Mouse (Mus musculus) limb, embryonic 13.5 days (tissue): Measurements from ENCODE around the gene Vangl2. TPM values are rescaled to one million over a fixed set of nuclear protein-coding genes. Genes with fewer than 3 reads are reported as not detected.

Experiments
- ATAC-seq: fragments of 200-750 bp; cut with Nextera tagmentation; 2 replicates; pipeline ENCODE4 v1.8.0; 2017; ENCODE audit warnings: low read depth, moderate number of reproducible peaks, moderate TSS enrichment; ENCODE audit not compliant: low FRiP score
- H3K27ac ChIP-seq: fragments of 300-500 bp; sonication (generic); 2 replicates; pipeline ENCODE4 v1.5.1; 2015; ENCODE audit warnings: inconsistent platforms, mild to moderate bottlenecking, moderate library complexity
- H3K27me3 ChIP-seq: fragments of 300-500 bp; sonication (generic); 2 replicates; pipeline ENCODE4 v1.6.1; 2015; ENCODE audit warnings: mild to moderate bottlenecking, inconsistent platforms
- H3K36me3 ChIP-seq: fragments of 300-500 bp; sonication (generic); 2 replicates; pipeline ENCODE4 v1.6.1; 2015; ENCODE audit warnings: inconsistent platforms, mild to moderate bottlenecking, moderate library complexity
- H3K4me1 ChIP-seq: fragments of 300-500 bp; sonication (generic); 2 replicates; pipeline ENCODE4 v1.6.1; 2015; ENCODE audit warnings: inconsistent platforms
- H3K4me2 ChIP-seq: fragments of 300-500 bp; sonication (generic); replicated peaks from 2 replicates; pipeline ENCODE4 v1.6.1; 2015; ENCODE audit warnings: inconsistent platforms, mild to moderate bottlenecking, moderate library complexity
- H3K4me3 ChIP-seq: fragments of 300-500 bp; sonication (generic); 2 replicates; pipeline ENCODE4 v1.5.1; 2015; ENCODE audit warnings: moderate library complexity, mild to moderate bottlenecking, inconsistent platforms
- H3K9ac ChIP-seq: fragments of 300-500 bp; sonication (generic); 2 replicates; pipeline ENCODE4 v1.6.1; 2015; ENCODE audit warnings: mild to moderate bottlenecking, inconsistent platforms
- H3K9me3 ChIP-seq: fragments of 300-500 bp; sonication (generic); 2 replicates; pipeline ENCODE4 v1.6.1; 2016; ENCODE audit warnings: inconsistent platforms
- WGBS: fragments of 180-500 bp; shearing (Covaris S2); methylation state at CpG from one replicate; pipeline ENCODE4 v1.1.7; 2015; 5-methylcytosine and 5-hydroxymethylcytosine counted together
- polyA plus RNA-seq: library from polyadenylated mRNA; unstranded; fragments of >200 nt; fragmentation: Nextera tagmentation; extraction: Ambion mirVana; gene quantifications from 2 replicates; pipeline ENCODE4 v1.2.1, GENCODE M21; 2015

Gene Vangl2
- 20.7 and 20.8 TPM in 2 replicates for polyA plus RNA-seq

DNA sequence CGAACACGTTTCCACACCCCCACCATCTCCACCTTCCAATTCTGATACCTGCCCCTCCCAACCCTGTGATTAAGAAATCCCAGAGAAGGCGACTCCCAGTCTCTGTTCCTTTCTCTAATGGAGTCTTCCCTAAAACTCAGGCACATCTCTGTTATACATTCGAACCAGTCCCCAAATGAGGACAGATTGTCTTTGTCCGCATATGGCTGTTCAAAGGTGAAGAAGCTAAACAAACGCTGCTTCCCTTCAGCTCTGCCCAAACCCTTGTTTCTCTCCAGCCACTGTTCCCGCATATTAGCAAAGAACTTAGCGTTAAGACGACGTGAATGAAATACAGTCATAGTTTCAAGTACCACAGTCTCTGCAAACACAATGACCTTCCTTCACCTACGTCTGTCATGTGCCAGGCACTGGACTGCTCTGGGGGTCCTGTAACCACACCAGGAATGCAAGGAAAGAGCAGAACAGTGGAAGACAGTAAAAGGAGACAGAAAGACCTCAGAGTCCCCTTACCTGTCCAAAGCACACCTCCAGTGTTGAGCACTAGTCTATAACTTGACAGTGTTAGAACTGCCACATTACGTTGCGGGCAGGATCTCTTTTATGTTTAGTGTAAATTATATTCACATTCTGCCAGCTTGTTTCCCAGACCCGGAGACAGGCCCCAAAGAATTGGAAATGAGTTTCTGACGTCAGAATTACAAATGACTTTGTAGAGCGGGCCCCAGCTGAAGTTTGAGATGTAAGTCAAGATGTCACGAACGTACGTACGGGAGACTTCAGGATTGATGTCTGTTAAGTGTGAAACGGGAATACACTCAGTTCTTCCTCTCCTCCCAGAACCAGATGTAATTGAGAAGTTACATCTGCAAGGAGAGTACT lies at the start of gene Vangl2:
Gene Vangl2 (minus strand): TSS at position 51 of the 882 bp plus-strand sequence.
- Histone ChIP-seq H3K4me2 (peak within 1 kb of the TSS; percentile 67), H3K27ac (peak within 1 kb of the TSS; percentile 96)
- WGBS: 54% methylated on average over 21 of the region's 21 CpGs

DNA sequence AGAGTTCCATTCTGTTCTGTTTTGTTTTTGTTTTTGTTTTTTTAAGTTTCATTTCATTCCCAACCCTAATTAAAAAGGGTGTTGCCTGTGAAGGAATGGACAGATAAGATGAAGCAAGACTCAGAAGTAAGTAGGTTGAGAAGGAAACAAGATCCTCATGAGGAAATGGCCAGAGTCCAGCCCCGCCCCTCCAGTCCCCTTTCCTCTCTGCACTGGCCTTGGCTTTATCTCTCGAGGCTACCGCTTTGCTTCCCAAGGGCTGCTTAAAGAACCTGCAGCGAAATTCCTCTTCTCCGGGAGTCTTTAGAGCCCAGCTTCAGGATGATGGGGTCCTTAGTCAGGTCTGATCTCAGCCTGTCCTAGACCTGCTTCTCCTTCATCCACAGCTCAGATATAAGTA lies 49.7 kb upstream of the Vangl2 start:
- Histone ChIP-seq H3K36me3 (peaks cover 65% of the 10 kb centered on the region), H3K4me1 (peaks cover 5% of the 10 kb centered on the region; the same call in 1 of the 2 replicates), H3K4me3 (no peak overlapping the region), H3K4me2 (no peak overlapping the region), H3K9me3 (no peaks in the 10 kb centered on the region), H3K27me3 (no peaks in the 10 kb centered on the region), H3K27ac (no peak overlapping the region), H3K9ac (no peak overlapping the region)
- 82% methylated on average over 5 of the region's 5 CpGs for WGBS
- no peak for ATAC-seq

More for the DNA sequence above, at the start of gene Vangl2:
- H3K9me3 ChIP-seq: no peaks in the 10 kb centered on the region
- H3K27me3 ChIP-seq: no peaks in the 10 kb centered on the region
- peaks cover 7% of the 10 kb centered on the region; the same call in 1 of the 2 replicates for H3K36me3 ChIP-seq
- no peak for ATAC-seq
- peak within 1 kb of the TSS; percentile 95 for H3K9ac ChIP-seq
- H3K4me3 ChIP-seq: peak within 1 kb of the TSS; percentile 90
- H3K4me1 ChIP-seq: peaks cover 33% of the 10 kb centered on the region

DNA sequence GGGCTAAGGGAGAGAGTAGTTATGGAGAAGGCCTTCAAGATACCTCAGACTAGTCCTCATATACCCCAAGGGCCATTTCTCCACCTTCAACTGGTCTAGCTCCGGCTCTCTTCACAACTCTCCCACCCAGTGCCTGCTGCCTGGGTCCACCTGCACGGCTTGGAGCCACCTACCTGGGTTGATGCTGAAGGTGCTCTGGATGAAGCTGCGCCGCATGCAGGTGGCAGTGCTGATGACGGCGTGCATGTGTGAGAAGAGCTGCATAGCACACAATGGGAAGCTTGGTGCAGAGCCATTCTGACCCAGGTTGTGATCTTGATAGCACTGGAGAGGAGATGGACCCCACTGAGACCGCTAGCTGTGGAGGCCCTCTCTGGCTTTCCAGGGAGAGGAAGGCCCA lies 44.4 kb upstream of the Vangl2 start:
- peaks cover 96% of the 10 kb centered on the region for H3K36me3 ChIP-seq
- H3K4me3 ChIP-seq: no peak overlapping the region
- H3K9me3 ChIP-seq: no peaks in the 10 kb centered on the region
- ATAC-seq: no peak
- H3K4me1 ChIP-seq: no peaks in the 10 kb centered on the region
- no peaks in the 10 kb centered on the region for H3K27me3 ChIP-seq
- H3K27ac ChIP-seq: no peak overlapping the region
- 94% methylated on average over 7 of the region's 7 CpGs for WGBS
- H3K9ac ChIP-seq: no peak overlapping the region
- H3K4me2 ChIP-seq: no peak overlapping the region

DNA sequence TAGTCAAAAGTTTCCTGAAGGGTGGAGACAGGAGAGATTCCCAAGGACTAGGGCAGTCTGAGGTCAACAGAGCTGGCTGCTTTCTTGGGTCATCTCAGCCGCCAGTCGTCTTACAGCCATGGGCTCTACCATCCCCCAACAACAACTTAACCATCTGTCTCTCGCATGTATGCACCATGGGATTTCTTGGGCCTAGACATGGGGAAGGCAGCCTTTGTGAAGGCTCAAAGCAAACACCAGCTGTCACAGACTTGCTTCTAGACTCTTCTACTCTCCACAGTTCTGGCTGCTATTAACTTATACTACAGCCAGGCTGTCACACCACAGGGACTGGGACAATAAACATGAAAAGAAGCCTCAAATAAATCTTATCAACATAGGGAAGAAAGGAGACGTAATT lies 43.3 kb upstream of the Vangl2 start:
- H3K4me2 ChIP-seq: no peak overlapping the region
- H3K4me1 ChIP-seq: no peaks in the 10 kb centered on the region
- H3K36me3 ChIP-seq: peaks cover 100% of the 10 kb centered on the region
- ATAC-seq: no peak
- H3K9me3 ChIP-seq: no peaks in the 10 kb centered on the region
- no peaks in the 10 kb centered on the region for H3K27me3 ChIP-seq
- H3K4me3 ChIP-seq: no peak overlapping the region
- no peak overlapping the region for H3K27ac ChIP-seq
- H3K9ac ChIP-seq: no peak overlapping the region
- 74% methylated on average over 4 of the region's 4 CpGs for WGBS

DNA sequence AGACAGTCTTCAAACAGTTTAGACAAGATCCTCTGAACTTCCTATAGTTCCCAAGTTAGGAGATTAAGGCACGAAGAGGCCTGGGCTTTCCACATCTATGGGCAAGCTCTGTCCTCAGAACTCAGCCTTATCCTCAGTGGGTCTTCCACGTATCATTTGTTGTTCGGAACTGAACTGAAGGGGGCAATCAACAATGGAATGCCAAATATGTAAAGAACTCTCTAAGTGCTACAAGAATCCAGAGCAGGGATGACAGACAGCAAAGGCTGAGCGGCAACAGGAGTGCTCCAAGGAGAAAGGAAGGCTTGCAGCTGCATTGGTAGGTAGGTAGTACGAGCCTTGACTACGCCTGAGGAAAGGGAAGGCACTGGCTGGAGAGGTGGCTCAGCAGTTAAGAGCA lies 42.0 kb upstream of the Vangl2 start:
- Histone ChIP-seq H3K9ac (no peak overlapping the region), H3K36me3 (peaks cover 100% of the 10 kb centered on the region), H3K9me3 (no peaks in the 10 kb centered on the region), H3K4me1 (no peaks in the 10 kb centered on the region), H3K27me3 (no peaks in the 10 kb centered on the region), H3K4me3 (no peak overlapping the region), H3K27ac (no peak overlapping the region), H3K4me2 (no peak overlapping the region)
- WGBS: 64% methylated on average over 6 of the region's 6 CpGs
- no peak for ATAC-seq

DNA sequence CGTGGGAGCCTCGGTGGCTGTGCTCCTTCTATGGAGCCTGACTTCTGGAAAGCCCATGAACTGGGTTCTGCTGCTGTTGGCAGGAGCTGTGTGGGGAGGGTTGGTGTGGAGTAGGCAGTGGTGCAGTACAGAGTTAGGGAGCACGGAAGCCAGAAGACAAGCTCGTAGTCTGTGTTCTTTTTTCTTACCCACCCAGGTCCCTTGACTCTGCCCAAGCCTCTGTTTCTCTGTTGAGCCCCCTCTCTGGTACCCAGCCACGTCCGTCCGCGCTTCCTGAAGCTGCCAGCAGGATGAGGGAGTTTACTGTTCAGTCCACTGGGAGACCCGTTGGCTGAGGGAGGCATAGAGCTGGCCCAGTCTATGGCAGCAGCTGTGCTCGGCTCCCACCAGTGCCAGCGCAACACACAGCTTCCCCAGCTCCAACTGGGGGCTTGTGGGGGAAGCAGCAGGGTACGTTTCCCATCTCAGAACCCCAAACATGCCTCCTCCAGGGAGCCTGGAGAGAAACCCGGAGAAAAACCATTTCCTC lies 36.4 kb upstream of the Vangl2 start:
- 66% methylated on average over 13 of the region's 13 CpGs for WGBS
- Histone ChIP-seq H3K4me3 (no peak overlapping the region), H3K4me2 (no peak overlapping the region), H3K27me3 (no peaks in the 10 kb centered on the region), H3K36me3 (peaks cover 58% of the 10 kb centered on the region), H3K9ac (no peak overlapping the region), H3K9me3 (no peaks in the 10 kb centered on the region), H3K27ac (peak overlapping the region; percentile 65), H3K4me1 (peaks cover 24% of the 10 kb centered on the region)
- no peak for ATAC-seq

DNA sequence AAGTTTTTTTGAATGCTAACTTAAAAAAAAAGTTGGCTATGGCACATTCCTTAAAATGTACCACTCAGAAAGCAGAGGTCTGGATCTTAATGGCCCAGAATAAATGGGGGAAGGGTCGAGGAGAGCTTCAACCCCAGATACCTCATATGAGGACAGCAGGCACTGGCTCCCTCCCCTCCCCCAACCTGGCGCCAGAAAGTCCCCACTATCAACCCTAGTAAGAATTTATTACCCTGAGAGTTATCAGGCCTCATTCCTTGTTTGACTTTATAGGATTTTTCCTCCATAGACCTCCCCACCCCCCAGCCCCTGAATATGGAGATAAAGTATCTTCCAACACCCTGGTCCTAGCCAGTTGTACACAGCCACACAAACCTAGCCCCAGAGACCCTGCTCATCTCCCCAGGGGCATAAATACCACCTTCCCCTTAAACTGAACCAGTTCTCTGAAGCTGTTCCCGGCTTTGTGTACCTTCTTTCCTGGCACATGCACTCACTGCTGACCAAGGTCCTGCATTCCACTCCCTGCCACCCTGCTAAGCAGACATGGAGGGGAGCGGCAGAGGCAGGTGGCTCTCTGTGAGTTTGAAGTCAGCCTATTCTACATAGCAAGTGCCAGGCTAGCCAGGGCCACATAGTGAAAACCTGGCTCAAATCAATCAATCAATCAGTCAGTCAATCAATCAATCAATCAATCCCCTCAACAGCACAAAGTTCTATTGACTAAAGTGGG lies 35.2 kb upstream of the Vangl2 start:
- H3K4me3 ChIP-seq: no peak overlapping the region
- peak overlapping the region; percentile 22; the same call in 1 of the 2 replicates for H3K27ac ChIP-seq
- ATAC-seq: no peak
- peaks cover 45% of the 10 kb centered on the region for H3K36me3 ChIP-seq
- WGBS: 24% methylated on average over 4 of the region's 4 CpGs
- H3K27me3 ChIP-seq: no peaks in the 10 kb centered on the region
- no peak overlapping the region for H3K9ac ChIP-seq
- no peaks in the 10 kb centered on the region for H3K9me3 ChIP-seq
- peaks cover 24% of the 10 kb centered on the region for H3K4me1 ChIP-seq
- H3K4me2 ChIP-seq: no peak overlapping the region

DNA sequence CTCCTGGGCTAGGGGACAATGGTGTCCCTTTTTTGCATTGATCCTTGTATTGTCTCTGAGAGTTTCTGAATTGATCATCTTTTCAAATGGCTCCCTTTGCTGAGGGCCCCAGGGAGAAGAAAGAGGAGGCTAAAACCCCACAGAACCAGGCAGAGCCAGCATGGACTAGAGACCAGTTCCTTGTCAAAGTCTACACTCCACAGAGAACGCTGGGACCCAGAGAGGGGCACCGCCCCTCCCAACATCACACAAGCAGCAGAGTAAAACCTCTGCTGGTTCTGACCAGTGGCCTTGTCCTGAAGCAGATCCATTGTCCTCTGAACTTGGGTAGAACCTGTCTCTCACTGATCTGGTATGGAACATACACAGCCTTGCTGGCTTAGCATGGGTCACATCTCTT lies 33.9 kb upstream of the Vangl2 start:
- H3K36me3 ChIP-seq: peaks cover 32% of the 10 kb centered on the region
- H3K9ac ChIP-seq: no peak overlapping the region
- H3K9me3 ChIP-seq: no peaks in the 10 kb centered on the region
- ATAC-seq: no peak
- no peak overlapping the region for H3K4me3 ChIP-seq
- H3K4me2 ChIP-seq: no peak overlapping the region
- H3K4me1 ChIP-seq: peaks cover 34% of the 10 kb centered on the region
- no peak overlapping the region for H3K27ac ChIP-seq
- WGBS: 84% methylated on average over 2 of the region's 2 CpGs
- peaks cover 3% of the 10 kb centered on the region; the same call in 1 of the 2 replicates for H3K27me3 ChIP-seq

DNA sequence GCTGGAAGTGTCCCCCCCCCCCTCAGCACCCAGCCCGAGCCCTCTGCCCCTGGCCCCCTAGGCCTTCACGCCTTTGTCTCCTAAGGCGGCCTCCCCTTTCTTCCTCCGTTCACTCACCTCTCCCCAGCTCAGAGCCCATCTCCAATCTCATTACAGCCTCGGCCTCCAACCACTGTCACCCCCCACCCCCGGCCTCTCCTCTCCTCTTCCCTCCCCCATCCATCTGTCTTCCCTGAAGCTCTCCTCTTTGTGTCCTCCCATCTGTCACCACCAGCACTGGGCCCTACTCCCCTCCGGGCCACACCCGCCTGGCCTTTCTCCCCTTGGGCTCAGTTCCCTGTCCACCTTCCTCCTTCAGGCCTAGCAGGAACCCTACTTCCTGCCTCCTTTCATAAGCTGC lies 33.0 kb upstream of the Vangl2 start:
- Histone ChIP-seq H3K9ac (no peak overlapping the region), H3K4me2 (no peak overlapping the region), H3K27me3 (peaks cover 12% of the 10 kb centered on the region), H3K27ac (no peak overlapping the region), H3K4me1 (peaks cover 34% of the 10 kb centered on the region), H3K36me3 (peaks cover 23% of the 10 kb centered on the region), H3K9me3 (no peaks in the 10 kb centered on the region), H3K4me3 (no peak overlapping the region)
- ATAC-seq: no peak
- 34% methylated on average over 8 of the region's 8 CpGs for WGBS

DNA sequence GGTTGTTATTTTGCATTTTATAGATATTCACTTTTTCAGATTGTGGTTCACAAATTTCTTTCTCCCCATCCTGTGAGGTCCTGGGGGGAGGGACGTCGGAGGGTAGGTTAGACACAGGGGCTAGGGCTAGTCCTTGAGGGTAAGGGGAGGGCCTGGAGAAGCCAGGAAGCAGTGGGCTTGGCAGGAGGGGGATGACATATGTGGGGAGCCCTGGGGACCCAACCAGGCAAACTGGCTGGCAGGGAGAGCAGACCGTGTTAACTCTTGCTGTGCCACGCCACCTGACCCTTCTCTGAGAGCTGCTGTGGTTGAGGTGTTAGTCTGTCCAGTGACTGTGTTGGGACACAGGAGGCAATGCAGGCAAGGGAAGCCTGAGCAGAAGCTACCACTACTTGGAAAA lies 32.4 kb upstream of the Vangl2 start:
- Histone ChIP-seq H3K4me1 (peaks cover 34% of the 10 kb centered on the region), H3K27ac (no peak overlapping the region), H3K4me3 (no peak overlapping the region), H3K9me3 (no peaks in the 10 kb centered on the region), H3K27me3 (peaks cover 18% of the 10 kb centered on the region), H3K9ac (no peak overlapping the region), H3K36me3 (peaks cover 17% of the 10 kb centered on the region), H3K4me2 (no peak overlapping the region)
- no peak for ATAC-seq
- 33% methylated on average over 4 of the region's 4 CpGs for WGBS

DNA sequence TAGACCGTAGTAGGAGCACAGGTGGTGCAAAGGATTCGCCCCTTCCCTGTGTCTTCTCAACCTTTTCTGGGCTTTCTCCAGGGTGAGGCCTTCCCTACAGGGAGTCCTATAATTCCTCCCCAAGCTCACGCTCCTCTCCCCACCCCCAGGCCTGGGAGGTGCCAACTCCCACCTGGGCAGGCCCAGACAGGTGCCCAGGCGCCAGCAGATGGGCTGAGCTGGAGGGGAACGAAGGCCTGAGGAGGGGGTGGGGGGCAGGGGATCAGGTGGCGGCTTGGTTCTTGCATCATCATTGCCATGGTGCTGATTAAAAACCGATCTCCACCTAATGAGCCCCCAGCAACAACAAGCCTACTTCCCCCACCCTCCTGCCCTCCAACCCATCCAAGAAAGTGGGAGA lies 30.6 kb upstream of the Vangl2 start:
- peaks cover 25% of the 10 kb centered on the region for H3K4me1 ChIP-seq
- no peak overlapping the region for H3K4me2 ChIP-seq
- H3K27ac ChIP-seq: no peak overlapping the region
- no peak overlapping the region for H3K4me3 ChIP-seq
- H3K9ac ChIP-seq: no peak overlapping the region
- no peaks in the 10 kb centered on the region for H3K36me3 ChIP-seq
- WGBS: 65% methylated on average over 7 of the region's 7 CpGs
- no peaks in the 10 kb centered on the region for H3K9me3 ChIP-seq
- no peak for ATAC-seq
- H3K27me3 ChIP-seq: peaks cover 35% of the 10 kb centered on the region

DNA sequence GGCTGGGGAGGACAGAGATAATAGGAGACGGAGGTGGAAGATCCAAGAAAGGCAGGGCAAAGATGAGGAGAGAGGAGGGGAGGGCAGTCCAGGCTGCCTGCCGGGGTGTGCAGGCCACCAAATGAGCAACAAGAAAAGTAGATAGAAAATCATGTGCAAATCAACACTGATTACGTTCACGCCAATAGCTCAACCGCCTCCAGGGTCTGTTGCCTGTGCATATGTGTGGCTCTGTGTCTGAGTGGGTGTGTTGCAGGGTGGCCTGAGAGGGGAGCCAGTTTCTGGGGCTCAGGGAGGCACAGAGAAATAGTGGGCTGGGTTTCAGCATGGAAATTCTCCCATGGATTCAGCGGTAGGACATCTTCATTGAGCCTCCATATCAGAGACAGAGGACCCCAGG lies 30.1 kb upstream of the Vangl2 start:
- Histone ChIP-seq H3K4me2 (no peak overlapping the region), H3K9me3 (no peaks in the 10 kb centered on the region), H3K9ac (0 out of 2 replicates have a peak overlapping the region, but pooled peaks have one; percentile 4), H3K27me3 (peaks cover 40% of the 10 kb centered on the region), H3K27ac (no peak overlapping the region), H3K4me1 (peaks cover 25% of the 10 kb centered on the region), H3K4me3 (no peak overlapping the region), H3K36me3 (no peaks in the 10 kb centered on the region)
- no peak for ATAC-seq
- 71% methylated on average over 6 of the region's 6 CpGs for WGBS
